Mouse (Mus musculus) liver, embryonic 13.5 days (tissue): ENCODE measurements around the gene Plac9b. TPM values are rescaled to one million over a fixed set of nuclear protein-coding genes. Genes with fewer than 3 reads are reported as not detected.
"Not testable (repeated sequence)": the region's sequence is repeated elsewhere in the genome, so short reads cannot be mapped to it uniquely, and the experiment has no call there.

ENCODE experiments used
- ATAC-seq: fragments of 200-750 bp; cut with Nextera tagmentation; 2 replicates; pipeline ENCODE4 v1.8.0; 2017; ENCODE audit warnings: low read depth, mild to moderate bottlenecking, moderate number of reproducible peaks, moderate library complexity
- DNase-seq: peaks from one replicate; pipeline ENCODE4 v3.0.0; 2022
- H3K27ac ChIP-seq: fragments of 300-500 bp; sonication (generic); 2 replicates; pipeline ENCODE4 v1.5.1; 2015; ENCODE audit warnings: moderate library complexity, mild to moderate bottlenecking, inconsistent platforms
- H3K27me3 ChIP-seq: fragments of 300-500 bp; sonication (generic); 2 replicates; pipeline ENCODE4 v1.6.1; 2015; ENCODE audit warnings: mild to moderate bottlenecking, inconsistent platforms
- H3K36me3 ChIP-seq: fragments of 300-500 bp; sonication (generic); 2 replicates; pipeline ENCODE4 v1.6.1; 2015; ENCODE audit warnings: mild to moderate bottlenecking, inconsistent platforms
- H3K4me1 ChIP-seq: fragments of 300-500 bp; sonication (generic); replicated peaks from 2 replicates; pipeline ENCODE4 v1.6.1; 2015; ENCODE audit warnings: inconsistent platforms
- H3K4me2 ChIP-seq: fragments of 300-500 bp; sonication (generic); 2 replicates; pipeline ENCODE4 v1.6.1; 2015; ENCODE audit warnings: inconsistent platforms, mild to moderate bottlenecking, moderate library complexity
- H3K4me3 ChIP-seq: fragments of 300-500 bp; sonication (generic); replicated peaks from 2 replicates; pipeline ENCODE4 v1.5.1; 2015; ENCODE audit warnings: mild to moderate bottlenecking, inconsistent platforms
- H3K9ac ChIP-seq: fragments of 300-500 bp; sonication (generic); 2 replicates; pipeline ENCODE4 v1.6.1; 2015; ENCODE audit warnings: mild to moderate bottlenecking, inconsistent platforms
- H3K9me3 ChIP-seq: fragments of 300-500 bp; sonication (generic); replicated peaks from 2 replicates; pipeline ENCODE4 v1.6.1; 2016; ENCODE audit warnings: inconsistent platforms
- WGBS: fragments of 180-500 bp; shearing (Covaris S2); methylation state at CpG from one replicate; pipeline ENCODE4 v1.1.7; 2015; ENCODE audit not compliant: insufficient replicate concordance; 5-methylcytosine and 5-hydroxymethylcytosine counted together
- polyA plus RNA-seq: library from polyadenylated mRNA; unstranded; fragments of >200 nt; fragmentation: Nextera tagmentation; extraction: Ambion mirVana; gene quantifications from 2 replicates; pipeline ENCODE4 v1.2.1, GENCODE M21; 2015

Plac9b gene
- polyA plus RNA-seq, 1 experiment from 2014 or later: 3.3 TPM

- H3K4me2 ChIP-seq, H3K9ac ChIP-seq, H3K27me3 ChIP-seq, H3K4me1 ChIP-seq, H3K4me3 ChIP-seq, ATAC-seq, H3K36me3 ChIP-seq, H3K27ac ChIP-seq, H3K9me3 ChIP-seq, DNase-seq: not testable (repeated sequence)
- WGBS: no CpG with 5 or more reads among the region's 9 CpGs
These were observed 21.1 kb downstream of the Plac9b start for GRCm38 (mm10) chr14:26161156-26161555.

- H3K4me2 ChIP-seq, H3K4me3 ChIP-seq, H3K27me3 ChIP-seq, H3K9ac ChIP-seq, H3K4me1 ChIP-seq, DNase-seq, H3K36me3 ChIP-seq, ATAC-seq, H3K27ac ChIP-seq, H3K9me3 ChIP-seq: not testable (repeated sequence)
- WGBS: no CpG with 5 or more reads among the region's 7 CpGs
These were observed 26.2 kb downstream of the Plac9b start for GRCm38 (mm10) chr14:26156032-26156431.

GRCm38 (mm10) chr14:26147095-26147494, 35.2 kb downstream of the Plac9b start:
- H3K36me3 ChIP-seq, H3K27ac ChIP-seq, ATAC-seq, H3K27me3 ChIP-seq, H3K9ac ChIP-seq, H3K4me1 ChIP-seq, DNase-seq, H3K4me2 ChIP-seq, H3K9me3 ChIP-seq, H3K4me3 ChIP-seq: not testable (repeated sequence)
- WGBS: no CpG with 5 or more reads among the region's 2 CpGs

GRCm38 (mm10) chr14:26119095-26119494, 63.2 kb downstream of the Plac9b start:
- not testable (repeated sequence) for H3K27ac ChIP-seq, H3K4me1 ChIP-seq, DNase-seq, H3K9me3 ChIP-seq, H3K9ac ChIP-seq, ATAC-seq, H3K4me3 ChIP-seq, H3K4me2 ChIP-seq, H3K36me3 ChIP-seq, H3K27me3 ChIP-seq
- no CpG with 5 or more reads among the region's 7 CpGs for WGBS

- not testable (repeated sequence) for DNase-seq, H3K4me2 ChIP-seq, H3K4me1 ChIP-seq, H3K27me3 ChIP-seq, ATAC-seq, H3K9ac ChIP-seq, H3K27ac ChIP-seq, H3K4me3 ChIP-seq, H3K9me3 ChIP-seq, H3K36me3 ChIP-seq
- no CpG with 5 or more reads among the region's 18 CpGs for WGBS
These were observed 63.7 kb downstream of the Plac9b start for GRCm38 (mm10) chr14:26118550-26119000.

- DNase-seq, H3K9me3 ChIP-seq, ATAC-seq, H3K4me1 ChIP-seq, H3K4me2 ChIP-seq, H3K4me3 ChIP-seq, H3K27me3 ChIP-seq, H3K9ac ChIP-seq, H3K36me3 ChIP-seq, H3K27ac ChIP-seq: not testable (repeated sequence)
- no CpG with 5 or more reads among the region's 7 CpGs for WGBS
These were observed 64.1 kb downstream of the Plac9b start, which contains the start of gene Duxbl2 for GRCm38 (mm10) chr14:26118150-26118549. Duxbl2 (plus strand) TSS chr14:26118349.

Other genes with a start within 250 kb of the Plac9b start
- 0.08 TPM in 1 of 2 replicates, not detected in the other for gene Cphx1, start 244.2 kb downstream of the Plac9b start, polyA plus RNA-seq
- 0.09 TPM in 1 of 2 replicates, not detected in the other for gene Duxbl1, start 203.9 kb downstream of the Plac9b start, polyA plus RNA-seq
- 3.1 and 3.5 TPM in 2 replicates for gene Gm9780, start 139.8 kb downstream of the Plac9b start, polyA plus RNA-seq
- gene Tmem254c, start 115.1 kb downstream of the Plac9b start, polyA plus RNA-seq: 10.9 and 17.6 TPM in 2 replicates
- not detected in 2 replicates for gene Cphx2, start 101.0 kb downstream of the Plac9b start, polyA plus RNA-seq
- gene Cphx3, start 100.2 kb downstream of the Plac9b start, polyA plus RNA-seq: not detected in 2 replicates
- gene Duxbl2, start 64.1 kb downstream of the Plac9b start, polyA plus RNA-seq: 0.06 and 0.12 TPM in 2 replicates
- gene Tmem254b, start 24.6 kb upstream of the Plac9b start, polyA plus RNA-seq: 18.6 and 26.5 TPM in 2 replicates
- gene Duxbl3, start 75.5 kb upstream of the Plac9b start, polyA plus RNA-seq: not detected in 2 replicates